Mouse (Mus musculus): Measurements from ENCODE around the gene Ddit4l.
"Not testable (repeated sequence)": the region's sequence is repeated elsewhere in the genome, so short reads cannot be mapped to it uniquely, and the experiment has no call there.

The Ddit4l gene

GRCm38 (mm10) chr3:137647427-137648100 lies 26.2 kb downstream of the Ddit4l start:
- no peak for DNase-seq (ENCODE audit: low read depth, low spot score)

GRCm38 (mm10) chr3:137649112-137649511 lies 27.7 kb downstream of the Ddit4l start:
- DNase-seq (ENCODE audit: low read depth, low spot score), result no peak

GRCm38 (mm10) chr3:137652853-137653252 lies 31.4 kb downstream of the Ddit4l start:
- no peak for DNase-seq (ENCODE audit: low read depth, low spot score)

- DNase-seq (ENCODE audit: low read depth, low spot score), result not testable (repeated sequence)
Observed at GRCm38 (mm10) chr3:137671224-137671623, 49.8 kb downstream of the Ddit4l start, which contains the start of gene Gm21962. TSS of gene Gm21962 (plus strand) at chr3:137671524.

All from skeletal muscle tissue, adult 2 months (tissue).